Mouse (Mus musculus) neutrophil, adult 5-6 weeks (primary cell): ENCODE data around the gene Rhebl1. TPM values are rescaled to one million over a fixed set of nuclear protein-coding genes. Genes with fewer than 3 reads are reported as not detected.
A peak's percentile ranks its signal among the peaks of the same experiment; 100 is the strongest.

Experiments
- ATAC-seq: fragments of 151-379, 151-347 bp; 2 replicates; pipeline ENCODE4 v1.8.0; 2017; ENCODE audit warnings: mild to moderate bottlenecking, moderate TSS enrichment; ENCODE audit not compliant: insufficient number of reproducible peaks, poor library complexity, low FRiP score, severe bottlenecking; ENCODE audit errors: extremely low read depth
- total RNA-seq: library from RNA; stranded (forward); fragments of 200-1000 nt; gene quantifications from 2 replicates; pipeline ENCODE4 v1.2.3, GENCODE M21; 2017

Rhebl1 gene
- total RNA-seq, 1 experiment from 2014 or later, result 18.3 TPM

GRCm38 (mm10) chr15:98917538-98918498, 23.5 kb upstream of the Rhebl1 start, which contains the start of gene Lmbr1l:
TSS of gene Lmbr1l (minus strand) at chr15:98918231.
- ATAC-seq, result peak; percentile 97

DNA sequence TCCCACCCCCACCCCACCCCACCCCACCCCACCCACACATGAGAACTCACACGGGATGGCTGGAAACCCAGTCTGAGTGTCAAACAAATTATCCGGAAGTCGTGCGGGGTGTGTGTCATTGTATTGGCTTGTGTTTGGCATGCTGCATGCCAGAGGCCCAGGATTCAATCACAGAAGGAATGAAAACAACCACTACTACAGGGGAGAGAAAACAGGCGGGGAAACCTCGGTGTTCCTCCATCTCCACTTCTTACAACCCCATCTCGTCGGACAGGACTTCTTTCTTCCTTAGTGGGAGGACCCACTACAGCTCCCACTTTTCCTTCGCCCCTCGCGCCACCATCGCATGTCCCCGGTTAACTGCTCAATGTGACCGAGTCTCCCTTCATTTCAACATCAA, 22.8 kb upstream of the Rhebl1 start:
- no peak for ATAC-seq

DNA sequence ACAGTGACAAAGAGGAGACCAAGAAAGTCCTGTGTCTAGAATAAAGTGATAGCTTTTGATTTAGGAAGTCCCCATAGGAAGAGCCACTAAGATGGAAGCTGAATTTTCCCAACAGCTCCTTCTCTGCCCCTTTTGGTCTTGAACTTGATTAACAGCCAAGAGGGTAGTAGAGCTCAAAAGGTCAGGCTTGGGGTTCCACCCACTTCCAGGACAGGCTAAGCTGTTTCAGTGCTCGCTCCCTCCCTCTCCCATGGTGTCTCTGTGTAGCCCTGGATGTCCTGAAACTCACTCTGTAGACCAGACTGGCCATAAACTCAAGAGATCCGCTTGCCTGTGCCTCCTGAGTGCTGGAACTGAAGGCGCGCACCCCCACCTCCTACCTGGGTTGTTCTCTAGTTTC, 21.7 kb upstream of the Rhebl1 start:
- ATAC-seq, result no peak

DNA sequence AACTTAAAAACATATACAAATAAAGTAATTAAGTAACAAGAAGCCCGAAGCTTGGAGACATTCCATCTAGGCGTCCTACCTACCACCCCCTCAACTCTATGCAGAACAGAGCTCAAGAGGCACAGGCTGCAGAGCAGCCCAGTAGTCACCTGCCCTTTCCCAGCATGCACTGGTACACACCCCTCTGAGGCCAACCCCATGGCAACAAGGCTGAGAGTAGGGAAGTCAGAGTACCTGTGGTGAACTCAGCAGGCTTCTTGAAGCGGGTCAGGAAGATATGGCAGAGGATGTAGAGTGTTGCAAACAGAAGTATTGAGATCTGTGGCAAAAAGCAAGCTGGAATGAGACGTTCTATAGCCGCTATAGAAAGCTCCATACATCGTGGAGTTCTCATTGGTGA, 20.6 kb upstream of the Rhebl1 start:
- no peak for ATAC-seq

DNA sequence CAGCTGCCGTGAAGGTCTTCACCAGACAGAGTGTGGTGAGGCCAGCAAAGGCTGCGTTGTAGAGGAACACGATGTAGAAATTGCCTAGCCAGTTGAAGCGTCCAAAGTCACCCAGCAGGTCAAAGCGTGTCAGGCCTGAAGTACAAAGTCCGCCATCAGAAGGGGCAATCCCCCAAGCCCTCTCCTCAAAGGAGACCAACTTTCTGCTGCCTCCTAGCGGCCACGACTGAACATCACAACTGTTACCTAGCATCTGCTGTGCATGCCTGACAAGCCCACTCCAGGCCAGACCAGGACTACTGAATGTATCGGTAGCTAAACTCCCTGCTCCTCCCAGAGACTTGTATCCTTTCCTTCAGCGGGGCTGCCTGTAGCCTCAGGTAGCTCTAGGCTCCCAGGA, 10.4 kb upstream of the Rhebl1 start:
- ATAC-seq, result 0 out of 2 replicates have a peak, but pooled peaks have one; percentile 14

- ATAC-seq, result no peak
Measured at GRCm38 (mm10) chr15:98902600-98902999, 8.3 kb upstream of the Rhebl1 start.

DNA sequence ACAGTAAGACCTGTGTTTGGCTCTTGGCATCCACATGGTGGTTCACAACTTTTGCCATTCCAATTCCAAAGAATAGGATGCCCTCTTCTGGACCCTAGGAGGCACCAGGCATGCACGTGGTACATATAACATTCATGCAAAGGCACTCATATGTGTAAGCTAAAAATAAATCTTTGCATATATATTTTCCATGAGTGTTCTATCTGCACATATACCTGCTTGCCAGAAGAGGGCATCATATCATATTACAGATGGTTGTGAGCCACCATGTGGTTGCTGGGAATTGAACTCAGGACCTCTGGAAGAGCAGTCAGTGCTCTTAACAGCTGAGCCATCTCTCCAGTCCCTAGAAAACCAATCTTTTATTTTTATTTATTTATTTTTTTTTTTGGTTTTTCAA, 7.2 kb upstream of the Rhebl1 start:
- no peak for ATAC-seq

GRCm38 (mm10) chr15:98897928-98898800, 3.8 kb upstream of the Rhebl1 start, which contains the start of gene Dhh:
TSS of gene Dhh (minus strand) at chr15:98898540.
- ATAC-seq, result no peak

DNA sequence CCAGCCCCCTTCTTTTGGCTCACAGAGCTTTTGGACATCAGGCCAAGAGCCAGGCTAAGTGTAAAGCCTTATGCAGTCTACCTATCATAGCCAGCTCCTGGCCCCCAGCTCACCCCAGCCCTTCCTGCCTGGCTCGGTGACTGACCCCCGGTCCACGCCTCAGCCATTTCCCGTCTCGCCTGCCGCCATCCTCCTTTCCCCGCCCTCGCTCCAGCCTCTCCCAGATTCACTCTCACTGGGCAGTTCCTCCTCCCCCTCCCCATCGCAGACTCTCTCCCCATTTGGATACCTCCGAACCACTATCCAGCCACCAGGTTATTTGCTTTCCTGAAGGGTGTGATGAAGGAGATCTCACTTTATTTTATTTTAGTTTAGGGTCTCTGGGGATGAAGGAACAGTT, 3.2 kb upstream of the Rhebl1 start:
- no peak for ATAC-seq

DNA sequence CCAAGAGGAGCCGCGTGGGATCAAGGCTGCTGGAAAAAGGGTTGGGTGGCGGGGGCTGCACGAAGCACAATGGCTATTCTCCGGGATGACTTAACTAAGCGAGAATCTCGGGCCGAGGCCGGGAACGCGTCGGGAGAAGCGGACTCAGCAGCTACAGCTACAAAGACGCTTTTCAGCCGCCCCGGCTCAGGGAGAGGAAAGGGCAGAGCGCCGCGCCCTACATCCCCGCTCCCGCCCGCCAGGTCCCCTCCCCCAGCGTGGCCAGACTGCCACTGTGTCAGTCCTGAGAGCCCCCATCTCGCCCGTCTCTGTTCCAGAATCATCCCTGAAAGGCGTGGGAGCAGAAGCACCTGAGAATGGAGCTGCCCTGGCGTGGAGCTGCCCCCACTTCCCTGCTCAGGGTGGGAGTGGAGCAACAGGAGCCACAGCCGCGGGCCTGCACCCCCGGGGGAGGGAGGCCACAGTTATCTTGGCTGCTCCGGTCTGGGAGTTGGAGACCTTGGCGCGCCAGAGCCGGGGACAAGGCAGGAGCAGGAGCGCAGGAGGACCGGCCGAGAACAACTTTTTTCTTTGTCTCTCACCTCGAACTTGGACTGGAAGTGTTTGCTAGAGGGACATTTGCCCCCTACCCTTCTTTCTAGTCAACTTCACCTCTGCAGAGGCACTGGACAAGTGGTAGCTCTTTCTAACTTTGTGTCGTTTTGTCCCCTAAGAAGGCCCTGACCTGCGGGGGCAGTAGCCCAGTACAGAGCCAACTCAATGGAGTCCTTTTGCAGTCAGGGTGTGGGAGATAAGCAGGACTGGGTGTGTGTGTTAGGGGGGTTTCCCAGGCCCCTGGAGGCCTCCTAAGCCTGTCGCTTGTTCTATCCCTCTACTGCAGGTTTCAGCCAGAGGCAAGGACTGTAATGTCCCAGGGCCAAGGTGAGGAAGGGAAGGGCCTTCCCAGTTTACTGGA, 1.6 kb upstream of the Rhebl1 start:
- ATAC-seq, result no peak

DNA sequence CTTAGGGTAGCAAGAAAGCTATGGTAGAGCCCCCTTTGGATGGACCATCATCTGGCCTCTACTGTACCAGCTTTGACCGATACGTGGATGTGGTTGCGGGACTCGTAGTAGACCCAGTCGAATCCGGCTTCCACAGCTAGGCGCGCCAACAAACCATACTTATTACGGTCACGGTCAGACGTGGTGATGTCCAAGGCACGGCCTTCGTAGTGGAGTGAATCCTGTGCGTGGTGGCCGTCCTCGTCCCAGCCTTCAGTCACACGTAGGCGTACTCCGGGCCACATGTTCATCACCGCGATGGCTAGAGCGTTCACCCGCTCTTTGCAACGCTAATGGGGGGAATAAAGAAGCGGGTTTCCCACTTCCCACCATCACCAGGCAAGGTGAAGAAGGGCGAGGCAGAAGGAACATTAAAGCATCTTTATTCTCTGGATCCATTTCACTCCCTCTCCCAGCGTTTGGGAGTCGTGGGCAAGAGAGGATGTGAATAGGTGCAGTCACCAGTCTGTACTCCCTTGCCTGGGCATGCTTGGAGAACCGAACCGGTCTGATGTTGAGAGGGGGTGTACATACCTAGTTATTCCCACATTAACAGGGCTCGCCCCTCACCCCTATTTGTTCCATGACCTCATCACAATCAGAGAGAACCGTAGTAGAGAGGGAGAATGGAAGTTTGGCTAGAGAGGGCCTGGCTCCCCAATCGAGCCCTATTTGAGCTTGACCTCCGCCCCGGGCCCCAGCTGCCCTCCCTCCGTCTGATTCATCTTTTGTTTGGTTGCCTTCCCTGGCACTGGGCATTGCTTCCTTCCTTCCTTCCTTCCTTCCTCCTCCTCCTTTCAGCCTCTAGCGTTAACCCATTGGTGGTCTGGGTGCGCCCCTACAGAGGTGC, 650 bp upstream of the Rhebl1 start:
- ATAC-seq, result no peak

DNA sequence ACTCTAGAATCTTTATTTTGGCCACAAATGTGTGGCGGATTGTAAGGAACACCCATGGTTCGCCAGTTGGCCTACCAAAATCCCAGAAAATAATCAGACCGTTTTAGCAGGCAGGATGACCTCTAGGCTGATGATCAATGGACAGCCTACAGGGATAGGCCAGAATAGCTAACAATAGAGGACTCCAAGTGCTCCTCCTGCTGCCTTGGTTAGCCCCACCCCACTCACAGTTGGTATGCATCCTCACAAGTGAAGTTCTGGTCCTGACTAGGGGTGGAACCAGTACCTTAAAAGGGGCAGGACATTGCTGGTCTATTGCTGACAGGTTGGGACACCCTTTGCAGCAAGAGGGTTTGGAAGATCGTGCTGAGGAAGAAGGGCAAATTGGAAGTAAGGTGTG, 1.3 kb downstream of the Rhebl1 start:
- no peak for ATAC-seq

DNA sequence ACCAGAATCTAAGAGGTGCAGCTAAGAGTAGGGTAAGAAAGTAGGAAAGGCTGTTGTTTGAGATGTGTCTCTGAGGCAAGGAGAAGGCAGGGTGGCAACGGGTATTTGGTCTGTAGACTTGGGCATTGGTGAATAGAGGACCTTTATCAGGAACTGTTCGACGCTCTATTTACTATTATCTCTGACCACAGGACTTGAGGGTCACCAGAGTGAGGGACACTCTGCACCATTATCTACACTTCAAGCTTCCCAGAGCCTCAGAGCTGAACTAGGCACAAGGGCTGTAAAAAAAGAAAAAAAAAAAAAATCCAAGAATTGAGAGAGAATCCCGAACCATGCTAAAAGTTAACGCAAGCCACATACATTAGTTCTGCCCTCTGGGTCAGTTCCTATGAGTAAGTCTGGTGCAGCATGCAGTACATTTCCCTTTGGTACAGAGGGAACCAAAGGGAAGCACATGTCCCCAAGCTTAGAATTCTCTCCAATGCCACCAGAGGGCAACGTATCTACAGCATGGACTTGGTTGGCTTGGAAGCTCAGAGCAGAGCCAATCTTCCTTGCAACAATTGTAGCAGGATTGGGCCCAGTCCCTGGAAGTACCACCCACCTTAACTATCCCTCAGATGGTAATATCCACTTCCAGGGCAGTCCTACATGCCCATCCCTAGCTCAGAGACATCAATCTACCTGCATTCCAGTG, 2.3 kb downstream of the Rhebl1 start:
- peak; percentile 68 for ATAC-seq

DNA sequence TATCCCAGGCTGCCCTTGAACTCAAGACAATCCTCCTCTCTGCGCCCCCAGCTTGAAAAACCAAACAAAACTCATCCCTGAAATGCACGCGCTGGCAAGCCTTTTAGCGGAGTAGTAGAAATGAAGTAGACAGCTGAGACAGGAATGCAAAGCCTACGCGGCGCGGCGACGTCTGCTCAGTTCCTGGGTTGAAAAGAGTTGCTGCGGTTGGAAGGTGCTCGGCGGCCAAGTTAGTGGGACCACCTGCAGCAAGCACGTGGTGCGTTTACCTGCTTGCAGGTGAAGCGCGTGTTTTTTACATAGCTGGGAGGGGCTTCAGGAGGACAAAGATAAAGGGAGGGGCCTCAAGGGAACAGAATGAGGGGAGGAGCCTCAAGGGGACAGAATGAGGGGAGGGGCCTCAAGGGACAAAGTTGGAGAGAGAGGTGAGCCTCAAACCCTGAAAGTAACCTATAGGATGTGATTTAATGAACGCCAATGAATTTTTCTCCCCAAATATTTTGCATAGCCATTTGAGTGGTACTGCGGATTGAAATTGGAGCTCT, 3.1 kb downstream of the Rhebl1 start:
- ATAC-seq, result no peak

- no peak for ATAC-seq
Measured at GRCm38 (mm10) chr15:98887526-98887925, 6.8 kb downstream of the Rhebl1 start.

DNA sequence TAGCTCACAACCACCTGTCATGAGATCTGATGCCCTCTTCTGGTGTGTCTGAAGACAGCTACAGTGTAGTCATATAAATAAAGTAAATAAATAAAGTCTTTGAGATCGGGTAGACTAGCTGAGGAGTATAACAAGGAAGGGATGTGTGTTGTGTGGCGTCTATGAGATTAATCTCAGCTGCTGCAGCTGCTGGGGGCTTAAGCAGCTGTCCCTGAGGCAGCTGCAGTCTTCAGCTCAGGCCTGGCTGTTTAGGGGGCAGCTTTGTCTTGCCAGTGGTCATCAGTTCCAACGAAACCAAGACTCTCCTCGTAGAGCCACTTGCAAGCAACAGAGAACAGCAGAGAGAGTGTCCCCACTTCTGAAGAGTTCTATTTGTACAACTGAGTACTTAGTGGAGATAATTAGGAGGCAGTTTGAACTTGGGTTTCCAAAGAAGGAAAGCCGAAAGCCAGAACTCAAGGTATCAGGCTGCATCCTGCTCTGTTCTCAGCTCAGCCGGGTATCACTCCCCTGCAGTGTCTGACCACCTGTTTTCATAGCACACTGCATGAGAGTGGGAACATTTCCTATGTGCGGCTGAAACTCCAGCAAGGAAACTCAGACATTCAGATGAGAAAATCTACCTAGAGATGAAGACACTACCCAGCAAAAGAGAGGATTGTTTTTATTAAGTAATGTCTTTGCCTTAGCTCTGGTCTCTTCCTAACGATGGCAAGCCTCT, 7.5 kb downstream of the Rhebl1 start:
- no peak for ATAC-seq
